ENCODE assay signal across 8 mouse cellular contexts in the genomic region with DNA sequence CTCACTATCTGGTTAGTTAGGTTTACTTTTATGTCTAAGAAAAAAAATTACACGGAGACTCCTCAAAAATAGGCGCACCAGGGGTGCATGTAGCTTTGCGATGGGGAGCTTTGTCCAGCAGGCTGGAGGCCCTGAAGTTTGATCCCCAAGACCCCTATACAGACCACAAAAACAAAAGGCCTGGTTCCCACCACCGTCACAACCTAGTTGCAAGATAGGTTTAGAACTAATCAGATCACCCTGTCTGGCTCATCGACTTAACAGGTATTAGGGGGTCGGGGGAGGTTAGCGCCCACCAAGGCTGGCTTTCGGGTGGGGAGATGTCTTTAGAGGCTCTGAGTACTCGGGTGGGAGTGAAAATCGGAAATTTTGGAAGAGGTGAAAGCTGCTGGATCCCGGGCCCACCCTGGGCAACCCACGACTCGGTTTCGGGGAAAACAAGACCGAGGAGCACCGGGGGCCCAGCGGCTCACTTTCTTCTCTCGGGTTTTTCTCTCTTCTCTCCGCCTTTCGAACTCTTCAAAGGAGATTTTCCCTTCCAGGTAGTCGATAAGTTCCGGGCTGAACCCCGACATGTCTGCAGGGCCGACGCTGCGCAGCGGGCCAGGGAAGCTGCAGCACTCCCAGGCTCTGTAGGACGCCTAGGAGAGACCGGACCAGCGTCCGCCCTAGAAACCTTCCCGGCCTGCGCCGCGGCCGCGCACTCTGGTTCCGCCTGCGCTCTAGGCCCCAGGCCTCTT. TPM values are rescaled to one million over a fixed set of nuclear protein-coding genes. Genes with fewer than 3 reads are reported as not detected.
DNase-seq lines count a peak whose midpoint lies in the region; ATAC-seq and TF ChIP-seq lines count a peak whose summit lies in the region.

A gene (minus strand): TSS at position 632 of the 740 bp plus-strand sequence.

- peak within 1 kb of the TSS; percentile 91 for H3K4me2 ChIP-seq in hindbrain, embryonic 15.5 days

- 0 out of 2 replicates have a peak within 1 kb of the TSS, but pooled peaks have one; percentile 49 for H3K27ac ChIP-seq in hindbrain, embryonic 15.5 days (replicated peaks)

- H3K9ac ChIP-seq in hindbrain, embryonic 15.5 days = peak within 1 kb of the TSS; percentile 73

- DNase-seq in Patski (ENCODE audit: low read depth, low spot score) = peak; percentile 38
- DNase-seq in cerebellum, postnatal 14 days = peak; percentile 88 to 89
- DNase-seq in frontal cortex, postnatal 25 days (ENCODE audit: low spot score in 2 of 2) = peak; percentile 58 to 71
- DNase-seq in left cerebral cortex, adult 11 months (ENCODE audit: low spot score) = peak; percentile 61
- peak; percentile 86 to 89 for DNase-seq in lung, postnatal 4 days
- peak; percentile 73 for DNase-seq in retina, postnatal 7 days (ENCODE audit: low read depth, low spot score)
- peak; percentile 64 for DNase-seq in urinary bladder, adult 2 months (ENCODE audit: low spot score)

- H3K4me1 ChIP-seq in hindbrain, embryonic 15.5 days (replicated peaks) = peaks cover 27% of the 10 kb centered on the region

- no peaks in the 10 kb centered on the region for H3K9me3 ChIP-seq in hindbrain, embryonic 15.5 days

- peaks cover 16% of the 10 kb centered on the region for H3K27me3 ChIP-seq in Patski
- no peaks in the 10 kb centered on the region for H3K27me3 ChIP-seq in hindbrain, embryonic 15.5 days

- peak within 1 kb of the TSS; percentile 87 for H3K4me3 ChIP-seq in hindbrain, embryonic 15.5 days

- ATAC-seq in Patski = peak; percentile 96
- peak; percentile 99 for ATAC-seq in hindbrain, embryonic 15.5 days (ENCODE audit: low FRiP score, low read depth)

- H3K36me3 ChIP-seq in hindbrain, embryonic 15.5 days = peaks cover 2% of the 10 kb centered on the region; the same call in 1 of the 2 replicates

- in situ Hi-C loops in Patski (cut with MboI; ENCODE audit: low pct_unique_long_range_greater_than_20kb) = no loop called here

- 3% methylated on average over 39 of the region's 39 CpGs for WGBS in hindbrain, embryonic 15.5 days

- CTCF ChIA-PET in Patski (lab: Charles Lee) = no interaction called here

- TF ChIP-seq CTCF in Patski (IDR thresholded peaks at IDR 0.05) = no peak

- POLR2A ChIA-PET in Patski (lab: Charles Lee) = no interaction called here

RNA-seq across cellular contexts. Expression of the gene that starts here (rescaled TPM):
- 23.7 TPM for polyA plus RNA-seq in Patski (2021)
- polyA plus RNA-seq in hindbrain, embryonic 15.5 days (2015; fragmentation: Nextera tagmentation; extraction: Ambion mirVana) = 20.9 and 24.0 TPM in 2 replicates
- 11.4 and 12.0 TPM in 2 replicates for polyA plus RNA-seq in urinary bladder, adult 2 months (2012; rRNA removed)

Comparison
In these comparisons a context has a peak if more than half of its experiments do, and no peak if none do; other contexts are left out.
1. Peak in every context shown above with its lines: DNase-seq, ATAC-seq, H3K4me3 ChIP-seq and H3K27ac ChIP-seq.
2. DNase-seq: peak in every context shown above with its lines; median percentile 88 in cerebellum, postnatal 14 days; 88 in lung, postnatal 4 days; 73 in retina, postnatal 7 days; 64 in frontal cortex, postnatal 25 days; 64 in urinary bladder, adult 2 months; 61 in left cerebral cortex, adult 11 months; 38 in Patski.